Mouse (Mus musculus): ENCODE data around the gene Mrtfa.

Gene Mrtfa

GRCm38 (mm10) chr15:80975666-80976065 lies 214.9 kb downstream of the Mrtfa start:
- no peak for DNase-seq

DNA sequence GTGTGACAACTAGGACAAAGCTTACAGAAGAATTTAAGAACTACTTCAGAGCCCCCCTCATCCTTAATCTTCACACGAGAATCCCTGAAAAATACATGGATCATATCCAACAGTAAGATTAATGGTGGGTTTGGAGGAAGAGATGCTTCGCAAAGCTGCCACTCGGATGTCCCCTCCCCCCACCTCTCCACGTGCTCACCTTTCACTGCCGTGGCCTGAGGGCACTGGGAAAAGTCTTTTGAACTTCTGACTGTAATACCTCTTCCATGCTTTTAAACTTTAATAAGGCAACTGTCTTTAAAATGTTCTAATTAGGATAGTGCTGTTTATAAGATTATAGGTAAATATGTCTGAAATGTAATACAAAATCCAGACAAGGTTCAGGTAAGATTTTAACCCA lies 216.2 kb downstream of the Mrtfa start:
- no peak for DNase-seq

DNA sequence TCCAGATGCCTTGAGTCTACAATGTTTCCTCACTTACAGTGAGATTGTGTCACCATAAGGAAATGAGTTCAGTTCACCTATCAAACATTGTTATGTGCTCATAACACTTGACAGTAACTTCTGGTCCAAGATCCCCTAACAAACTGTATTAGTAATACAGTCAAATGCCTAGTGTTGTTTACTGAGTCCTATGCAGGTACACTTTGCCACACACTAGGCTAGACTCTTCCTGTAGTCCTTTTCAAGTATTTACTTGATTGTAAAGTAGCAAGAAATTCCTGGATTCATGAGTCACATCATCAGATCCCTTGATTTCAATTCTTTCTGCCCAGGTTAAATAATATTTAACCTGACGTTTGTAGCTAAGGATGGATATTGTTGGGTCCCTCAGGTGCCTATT lies 221.2 kb downstream of the Mrtfa start:
- DNase-seq: no peak

Data from embryo, embryonic 11 days (tissue).